Mouse (Mus musculus): ENCODE measurements around the gene Kcnj12.

Gene Kcnj12

GRCm38 (mm10) chr11:61109707-61110106 lies 87.3 kb downstream of the Kcnj12 start:
- DNase-seq (ENCODE audit: low read depth, low spot score): no peak

GRCm38 (mm10) chr11:61110113-61110512 lies 87.7 kb downstream of the Kcnj12 start:
- no peak for DNase-seq (ENCODE audit: low read depth, low spot score)

GRCm38 (mm10) chr11:61110928-61111327 lies 88.6 kb downstream of the Kcnj12 start:
- no peak for DNase-seq (ENCODE audit: low read depth, low spot score)

- no peak for DNase-seq (ENCODE audit: low read depth, low spot score)
Measured at GRCm38 (mm10) chr11:61111472-61111871, 89.1 kb downstream of the Kcnj12 start.

- no peak for DNase-seq (ENCODE audit: low read depth, low spot score)
Measured at GRCm38 (mm10) chr11:61112323-61112995, 90.1 kb downstream of the Kcnj12 start.

GRCm38 (mm10) chr11:61116226-61116625 lies 93.9 kb downstream of the Kcnj12 start:
- no peak for DNase-seq (ENCODE audit: low read depth, low spot score)

GRCm38 (mm10) chr11:61119996-61120583 lies 97.7 kb downstream of the Kcnj12 start:
- DNase-seq (ENCODE audit: low read depth, low spot score): no peak

All from brain, embryonic 18.5 days (tissue).